Mouse (Mus musculus): ENCODE results near the gene Foxa3.
A peak's percentile ranks its signal among the peaks of the same experiment; 100 is the strongest.

Foxa3 gene

GRCm38 (mm10) chr7:19024096-19024506 lies 763 bp upstream of the Foxa3 start, which contains the start of gene Sympk:
TSS of gene Sympk (plus strand) at chr7:19024377.
- peak; percentile 89 for DNase-seq

DNA sequence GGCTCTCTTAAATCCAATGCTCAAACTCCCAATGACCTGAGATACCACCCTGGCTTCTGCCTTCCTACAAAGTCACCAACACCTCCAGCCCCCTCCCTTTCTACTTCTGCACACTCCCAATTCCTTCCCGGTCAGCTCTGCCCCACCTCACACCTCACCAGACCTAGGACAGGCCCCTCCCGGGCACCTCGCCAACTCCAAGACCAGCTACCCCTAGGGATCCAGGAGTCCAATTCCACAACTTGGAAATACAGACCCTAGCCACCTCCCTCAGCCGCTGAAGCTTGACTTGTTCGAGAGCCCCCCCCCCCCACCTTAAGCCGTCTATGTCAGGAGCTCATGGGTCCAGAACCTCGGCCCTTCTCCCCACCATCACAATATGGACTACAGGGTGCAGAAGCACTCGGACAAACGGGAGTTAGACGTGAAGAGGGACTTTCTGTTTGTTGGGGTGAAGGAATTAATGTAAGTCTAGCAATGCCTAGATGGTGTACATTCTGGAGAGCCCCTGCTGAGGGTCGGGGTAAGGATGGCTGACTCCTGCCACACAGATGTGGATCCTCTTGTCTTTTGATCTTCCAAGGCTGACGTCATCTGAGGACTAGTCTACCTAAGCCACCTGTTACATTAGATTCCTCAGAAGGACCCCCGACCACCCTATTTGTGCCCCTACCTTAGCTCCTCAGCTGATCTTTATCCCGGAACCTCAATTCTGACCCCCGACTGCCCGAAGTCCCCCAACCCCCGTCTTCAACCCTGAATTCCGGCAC lies 964 bp downstream of the Foxa3 start:
- DNase-seq = no peak

DNA sequence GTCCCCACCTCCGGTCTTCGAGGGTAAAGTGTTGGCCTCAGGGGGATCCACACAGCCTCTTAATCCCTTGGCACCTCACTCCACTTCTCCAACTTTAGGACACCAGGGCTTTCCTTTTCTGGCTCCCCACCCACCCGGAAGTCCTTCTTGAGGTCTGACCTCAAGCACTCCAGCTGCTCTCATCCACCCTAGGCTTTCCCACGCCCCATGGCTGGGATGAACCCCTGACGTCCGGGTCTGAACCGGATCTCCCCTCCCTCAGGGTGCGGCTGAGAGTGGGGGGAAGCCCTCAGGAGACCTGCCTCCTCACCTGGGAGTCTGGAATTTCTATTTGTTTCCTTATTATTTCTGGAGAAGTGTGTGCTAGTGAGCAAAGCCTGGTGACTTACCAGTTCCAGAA lies 2.3 kb downstream of the Foxa3 start:
- no peak for DNase-seq

- DNase-seq = no peak
These were observed 5.4 kb downstream of the Foxa3 start for GRCm38 (mm10) chr7:19017909-19018308.

- DNase-seq = no peak
These were observed 7.3 kb downstream of the Foxa3 start for GRCm38 (mm10) chr7:19016042-19016441.

DNA sequence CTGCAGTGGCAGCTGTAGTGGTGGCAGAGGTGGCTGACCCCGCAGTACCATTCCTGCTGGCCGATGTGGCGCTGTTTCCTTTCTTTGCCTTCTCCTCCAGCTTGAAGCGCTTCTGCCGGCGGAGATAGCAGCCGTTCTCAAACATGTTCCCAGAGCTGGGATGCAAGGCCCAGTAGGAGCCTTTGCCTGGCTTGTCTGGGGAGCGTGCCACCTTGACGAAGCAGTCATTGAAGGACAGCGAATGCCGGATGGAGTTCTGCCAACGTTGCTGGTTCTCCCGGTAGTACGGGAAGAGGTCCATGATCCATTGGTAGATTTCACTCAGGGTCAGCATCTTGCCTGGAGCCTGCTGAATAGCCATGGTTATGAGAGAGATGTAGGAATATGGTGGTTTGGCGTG lies 8.9 kb downstream of the Foxa3 start:
- DNase-seq = no peak

DNA sequence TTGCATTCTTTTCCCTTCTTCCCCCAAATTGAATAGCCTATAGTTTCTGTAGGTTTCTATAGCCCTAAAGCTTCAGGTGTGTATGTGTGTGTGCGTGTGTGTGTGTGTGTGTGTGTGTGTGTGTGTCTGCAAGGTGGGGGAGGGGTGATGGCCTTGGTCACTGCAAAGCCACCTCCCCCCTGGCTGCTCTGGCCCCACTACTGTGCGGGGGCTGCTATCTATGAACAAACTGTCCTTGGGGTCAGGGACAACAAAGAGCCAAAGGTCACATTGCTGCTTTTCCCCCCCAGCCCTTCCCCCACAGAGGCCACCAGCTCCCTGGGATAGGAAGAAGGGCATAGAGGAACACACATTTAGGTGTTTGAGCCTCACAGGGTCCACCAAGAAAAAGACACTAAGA lies 10.5 kb downstream of the Foxa3 start:
- DNase-seq = no peak

DNA sequence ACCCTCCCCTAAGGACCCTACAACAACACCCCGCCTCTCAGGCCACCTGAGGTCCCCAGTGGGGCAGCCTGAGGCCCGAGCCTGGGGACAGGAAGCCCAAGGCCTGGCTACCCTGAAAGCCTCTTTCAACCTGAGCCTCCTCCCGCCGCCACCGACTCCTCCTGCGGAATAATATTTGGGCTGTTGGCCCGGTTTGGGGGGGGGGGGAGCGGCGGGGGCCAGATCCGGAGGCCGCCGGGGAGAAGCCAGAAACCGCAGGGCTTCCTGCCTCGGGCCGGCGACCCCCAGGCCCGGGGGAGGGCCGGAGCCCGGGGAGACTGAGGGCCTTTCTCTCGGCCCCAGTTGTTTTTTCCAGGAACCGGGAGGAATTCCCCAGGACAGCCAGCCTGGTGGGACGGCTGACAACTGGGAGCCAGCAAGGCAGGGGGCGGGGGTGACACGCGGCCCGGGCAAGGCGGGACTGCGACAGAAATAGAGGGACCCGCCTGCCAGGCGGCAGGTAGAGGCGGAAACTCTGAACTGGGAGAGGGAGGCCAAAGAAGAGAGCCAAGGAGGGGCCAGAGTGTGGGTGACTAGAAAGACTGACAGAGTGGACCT lies 11.2 kb downstream of the Foxa3 start:
- no peak for DNase-seq

DNA sequence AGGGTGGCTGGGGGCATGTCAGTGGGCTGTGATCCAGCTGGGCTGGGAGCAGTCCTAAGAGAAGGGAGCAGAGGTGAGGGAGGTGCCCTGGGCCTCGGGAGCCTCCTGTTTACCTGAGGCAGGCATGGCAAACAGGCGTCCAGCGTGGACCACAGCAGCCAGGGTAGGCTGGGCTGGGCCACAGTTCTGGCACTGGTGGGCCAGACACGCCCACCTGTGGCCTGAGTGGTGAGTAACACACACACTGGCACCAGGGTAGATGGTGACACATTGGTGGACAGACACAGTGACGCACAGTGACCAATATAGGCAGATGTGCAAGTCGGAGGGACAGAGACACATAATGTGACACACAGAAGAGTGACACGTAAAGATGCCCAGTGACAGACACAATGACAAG lies 12.8 kb downstream of the Foxa3 start:
- no peak for DNase-seq

DNA sequence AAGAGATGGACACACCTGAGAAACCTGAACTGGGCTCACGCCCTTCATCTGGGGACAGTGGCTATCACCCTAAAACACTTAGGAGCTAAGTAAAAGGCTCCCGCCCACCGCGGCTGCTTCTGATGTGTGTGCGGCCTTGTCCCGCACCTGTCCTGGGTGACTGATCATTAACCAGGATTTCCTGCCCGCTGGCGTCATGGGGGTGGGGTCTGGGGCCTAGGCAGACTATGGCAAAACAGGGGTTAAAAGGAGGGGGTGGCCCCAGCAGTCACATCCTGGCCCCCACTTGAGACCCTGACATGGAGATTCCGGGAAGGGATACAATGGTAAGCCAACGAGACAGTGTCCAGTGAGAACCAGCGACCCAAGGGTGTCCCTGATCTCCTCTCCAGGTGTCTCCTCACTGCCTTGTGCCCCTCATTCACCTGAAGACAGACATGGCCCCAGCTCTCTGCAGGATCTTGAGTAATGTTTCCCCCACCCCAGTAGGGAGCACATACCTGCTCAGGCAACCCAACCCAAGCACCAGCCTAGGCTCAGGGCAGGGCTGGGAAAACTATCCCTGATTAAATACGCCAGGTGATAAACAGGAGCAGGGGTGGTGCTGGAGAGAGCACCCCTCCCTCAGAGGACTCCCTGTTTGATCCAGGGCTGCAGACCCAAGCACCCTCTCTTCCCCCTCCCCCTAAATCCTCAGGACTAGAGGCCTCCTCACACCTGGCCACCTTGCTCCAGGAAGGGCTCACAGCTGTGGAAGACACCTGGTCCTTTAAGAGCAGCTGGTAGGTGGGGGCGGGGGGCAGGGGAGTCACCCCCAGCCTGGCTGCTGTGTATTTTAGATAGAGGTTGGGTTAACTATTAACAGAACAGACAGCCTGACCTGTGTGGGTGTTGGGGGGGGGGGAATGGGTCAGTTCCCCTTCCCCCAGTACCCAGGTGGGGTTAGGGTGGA lies 16.0 kb downstream of the Foxa3 start:
- DNase-seq = no peak

GRCm38 (mm10) chr7:19006476-19006875 lies 16.9 kb downstream of the Foxa3 start:
- peak; percentile 74 for DNase-seq

- DNase-seq = no peak
These were observed 17.8 kb downstream of the Foxa3 start for GRCm38 (mm10) chr7:19005417-19006121.

- DNase-seq = peak; percentile 43
These were observed 18.7 kb downstream of the Foxa3 start for GRCm38 (mm10) chr7:19004631-19005079.

GRCm38 (mm10) chr7:19003902-19004630 lies 19.3 kb downstream of the Foxa3 start, which contains the start of gene Irf2bp1:
TSS of gene Irf2bp1 (plus strand) at chr7:19004044.
- DNase-seq = peak; percentile 87

DNA sequence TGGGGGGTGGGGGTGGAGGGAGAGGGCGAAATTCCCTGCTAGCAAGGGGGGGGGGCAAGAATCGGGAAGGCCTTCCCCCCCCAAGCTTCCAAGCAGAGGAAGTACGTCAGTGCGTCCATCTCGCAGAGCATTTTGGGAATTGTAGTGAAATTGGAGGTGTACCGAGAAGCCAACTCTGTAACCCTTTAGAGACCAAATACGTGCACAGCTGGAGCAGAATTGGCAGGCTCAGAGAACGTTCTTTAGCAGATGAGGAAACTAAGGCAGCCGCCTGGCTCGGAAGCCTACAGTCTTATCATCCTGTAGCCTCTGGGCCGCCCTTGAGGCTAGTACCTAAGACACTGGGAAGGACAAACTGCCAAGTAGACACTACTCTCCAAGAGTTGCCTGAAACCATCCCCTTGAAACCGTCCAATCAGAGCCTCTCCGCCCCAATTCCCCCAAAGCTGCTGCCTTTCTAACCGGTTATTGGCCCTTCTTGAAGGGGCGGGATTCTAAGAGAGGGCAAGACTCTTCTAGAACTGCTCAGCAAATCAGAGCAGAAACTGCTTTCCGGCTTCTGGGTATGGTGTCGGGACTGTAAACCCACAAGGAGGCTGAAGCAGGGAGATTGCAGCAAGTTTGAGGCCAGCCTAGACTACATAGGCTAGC lies 20.4 kb downstream of the Foxa3 start:
- DNase-seq = peak; percentile 62

DNA sequence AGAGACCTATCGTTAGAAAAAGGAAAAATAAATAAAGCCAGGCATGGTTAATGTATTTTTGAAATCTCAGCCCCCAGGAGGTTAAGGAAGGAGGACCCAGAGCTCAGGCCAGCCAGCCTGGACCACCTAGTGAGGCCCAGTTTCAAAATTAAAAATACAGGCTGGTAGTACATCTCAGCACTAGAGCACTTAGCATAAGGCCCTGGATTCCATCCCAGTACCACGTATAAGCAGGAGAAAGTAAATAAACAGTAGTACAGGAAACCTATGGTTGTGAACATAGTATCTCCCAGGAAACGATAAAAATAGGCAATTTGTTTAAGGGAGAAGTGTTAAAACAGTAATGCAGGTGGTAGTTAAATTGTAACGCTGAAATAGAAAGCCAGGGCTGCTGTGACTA lies 21.2 kb downstream of the Foxa3 start:
- DNase-seq = no peak

GRCm38 (mm10) chr7:19001807-19002085 lies 21.6 kb downstream of the Foxa3 start:
- no peak for DNase-seq

GRCm38 (mm10) chr7:19001066-19001806 lies 22.1 kb downstream of the Foxa3 start:
- DNase-seq = no peak

DNA sequence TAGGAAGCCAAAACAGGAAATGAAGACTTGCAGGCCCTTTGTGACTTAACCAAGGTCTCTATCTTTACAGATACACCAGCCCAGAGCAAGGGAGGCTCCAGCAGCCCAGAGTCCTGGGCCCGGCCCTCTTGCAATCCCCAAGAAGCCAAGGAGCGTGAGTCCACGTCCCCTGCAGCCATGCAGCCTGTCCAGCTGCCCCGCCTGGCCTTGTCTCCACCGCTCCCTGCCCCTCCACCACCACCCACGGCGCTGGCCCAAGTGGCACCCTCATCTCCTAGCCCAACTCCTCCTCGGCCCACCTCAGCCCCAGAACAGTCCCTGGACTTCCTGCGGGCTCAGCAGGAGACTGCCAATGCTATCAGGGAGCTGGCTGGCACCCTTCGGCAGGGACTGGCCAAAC lies 22.9 kb downstream of the Foxa3 start:
- DNase-seq = no peak

DNA sequence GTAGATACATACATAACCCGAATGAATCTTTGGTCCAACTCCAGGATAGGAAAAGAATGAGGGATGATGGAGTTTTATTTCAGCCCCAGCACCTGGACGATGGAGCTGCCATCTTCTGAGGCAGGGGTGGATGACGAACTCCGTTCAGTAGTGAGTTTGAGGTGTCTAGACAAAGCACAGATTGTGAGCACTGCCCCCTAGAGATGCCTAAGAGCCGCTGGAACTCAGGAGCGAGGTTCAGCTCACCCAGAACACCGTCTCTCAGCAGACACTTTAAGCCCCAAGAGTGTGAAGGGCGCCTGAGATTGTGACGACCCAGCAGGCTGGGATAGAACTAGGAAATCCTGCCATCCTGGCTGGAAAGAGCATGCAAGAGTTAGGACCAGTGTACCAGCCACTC lies 24.5 kb downstream of the Foxa3 start:
- DNase-seq = no peak

DNA sequence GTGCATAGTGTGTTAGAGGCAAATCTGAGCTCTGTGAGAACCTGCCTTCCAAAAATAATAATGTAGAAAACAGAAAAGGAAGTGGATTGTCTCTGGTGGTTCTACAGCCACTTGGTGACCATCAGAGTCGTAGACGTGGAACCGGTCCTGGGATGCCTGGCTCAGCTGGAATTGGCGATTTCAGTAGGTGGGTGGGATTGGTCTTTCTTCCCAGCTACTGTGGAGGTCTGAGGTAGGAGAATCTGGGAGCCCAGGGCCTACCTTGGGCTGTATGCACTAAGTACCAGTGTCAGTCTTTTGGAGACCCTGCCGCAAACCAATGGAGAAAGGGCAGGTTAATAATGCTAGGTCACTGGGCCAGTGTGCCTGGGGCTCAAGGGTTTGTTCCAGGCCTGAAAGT lies 30.3 kb downstream of the Foxa3 start:
- no peak for DNase-seq
